Mouse (Mus musculus) small intestine, adult 2 months (tissue): ENCODE measurements at regions not wholly inside any gene's neighbourhood (a gene's known extent, or its start where the extent isn't known, plus 50 kb on each side); places are given as distances from the start of the nearest gene placed in this dataset.

Source experiments
- H3K27ac ChIP-seq: fragments of 200-500 bp; 2 replicates; pipeline ENCODE4 v1.5.1; 2012; ENCODE audit warnings: low read depth, low read length, control low read depth, inconsistent platforms; ENCODE audit not compliant: insufficient read depth
- H3K27me3 ChIP-seq: fragments of 200-500 bp; 2 replicates; pipeline ENCODE4 v1.6.1; 2012; ENCODE audit warnings: mild to moderate bottlenecking, moderate library complexity, low read length, inconsistent platforms; ENCODE audit not compliant: control insufficient read depth, insufficient read depth
- H3K36me3 ChIP-seq: fragments of 200-500 bp; 2 replicates; pipeline ENCODE4 v1.6.1; 2012; ENCODE audit warnings: mild to moderate bottlenecking, low read length, control low read depth, inconsistent platforms; ENCODE audit not compliant: control insufficient read depth, insufficient read depth
- H3K4me1 ChIP-seq: fragments of 200-500 bp; 2 replicates; pipeline ENCODE4 v1.6.1; 2012; ENCODE audit warnings: low read length, inconsistent platforms, mixed read lengths; ENCODE audit not compliant: control insufficient read depth, insufficient read depth, insufficient read length
- H3K4me3 ChIP-seq: fragments of 200-500 bp; 2 replicates; pipeline ENCODE4 v1.5.1; 2012; ENCODE audit warnings: low read depth, mild to moderate bottlenecking, control low read depth, inconsistent platforms, low read length, moderate library complexity
- CTCF ChIP-seq: fragments of 200-500 bp; IDR thresholded peaks from 2 replicates; pipeline ENCODE4 v1.5.1; 2012; ENCODE audit warnings: low read depth, mild to moderate bottlenecking, control low read depth, inconsistent platforms, low read length, moderate library complexity, mixed read lengths; ENCODE audit not compliant: insufficient replicate concordance, insufficient read length; ENCODE audit errors: extremely low read depth
- POLR2A ChIP-seq: fragments of 200-500 bp; IDR thresholded peaks from 2 replicates; pipeline ENCODE4 v1.6.1; 2012; ENCODE audit warnings: low read depth, mild to moderate bottlenecking, control low read depth, inconsistent platforms, low read length, moderate library complexity
- WGBS: fragments of 180-500 bp; shearing (Covaris S2); methylation state at CpG from one replicate; pipeline ENCODE4 v1.1.7; 2018; 5-methylcytosine and 5-hydroxymethylcytosine counted together

DNA sequence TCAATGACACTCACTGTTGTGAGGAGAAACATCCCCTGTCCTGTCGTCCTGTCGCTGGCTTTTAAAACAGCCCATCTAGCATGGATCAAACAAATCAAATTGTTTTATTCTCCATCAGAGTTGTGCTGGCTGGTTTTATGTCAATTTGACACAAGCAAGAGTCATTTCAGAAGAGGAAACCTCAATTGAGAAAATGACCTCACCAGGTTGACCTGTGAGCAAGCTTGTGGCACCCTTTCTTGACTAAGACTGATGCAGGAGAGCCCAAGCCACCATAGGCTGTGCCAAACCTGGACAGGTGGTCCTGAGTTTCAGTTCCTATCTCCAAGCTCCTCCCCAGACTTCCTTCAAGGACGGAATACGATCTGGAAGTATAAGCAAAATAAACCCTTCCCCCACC lies 313.0 kb upstream of the Spred2 start:
- H3K4me3 ChIP-seq: no peak overlapping the region
- WGBS: 79% methylated on average over 4 of the region's 4 CpGs
- TF ChIP-seq POLR2A (no peak), CTCF (no peak)
- no peaks in the 10 kb centered on the region for H3K36me3 ChIP-seq
- no peak overlapping the region for H3K27ac ChIP-seq
- H3K4me1 ChIP-seq: no peaks in the 10 kb centered on the region
- H3K27me3 ChIP-seq: no peaks in the 10 kb centered on the region

DNA sequence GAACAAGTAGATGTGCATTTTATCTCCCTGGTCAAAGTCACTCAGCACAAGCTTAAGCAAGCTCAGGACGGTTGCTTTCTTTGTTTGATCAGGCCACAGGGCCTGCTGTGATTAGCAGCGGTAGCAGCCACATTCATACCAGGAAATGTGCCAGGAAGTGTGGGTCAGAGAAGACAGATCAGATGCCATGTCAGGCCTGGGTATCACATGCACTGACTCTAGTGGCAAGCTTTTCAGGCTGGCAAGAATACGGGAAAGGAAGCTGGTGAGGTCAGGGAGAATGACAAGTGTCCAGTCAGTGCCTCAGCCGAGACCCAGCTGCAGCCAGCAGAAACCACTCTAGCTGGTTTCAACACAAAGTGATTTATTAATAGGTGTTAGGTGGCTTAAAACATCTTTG lies 307.7 kb upstream of the Spred2 start:
- no peak overlapping the region for H3K27ac ChIP-seq
- H3K4me1 ChIP-seq: no peaks in the 10 kb centered on the region
- H3K27me3 ChIP-seq: no peaks in the 10 kb centered on the region
- 46% methylated on average over 4 of the region's 4 CpGs for WGBS
- TF ChIP-seq POLR2A: no peak
- no peak for TF ChIP-seq CTCF
- H3K36me3 ChIP-seq: no peaks in the 10 kb centered on the region
- no peak overlapping the region for H3K4me3 ChIP-seq

DNA sequence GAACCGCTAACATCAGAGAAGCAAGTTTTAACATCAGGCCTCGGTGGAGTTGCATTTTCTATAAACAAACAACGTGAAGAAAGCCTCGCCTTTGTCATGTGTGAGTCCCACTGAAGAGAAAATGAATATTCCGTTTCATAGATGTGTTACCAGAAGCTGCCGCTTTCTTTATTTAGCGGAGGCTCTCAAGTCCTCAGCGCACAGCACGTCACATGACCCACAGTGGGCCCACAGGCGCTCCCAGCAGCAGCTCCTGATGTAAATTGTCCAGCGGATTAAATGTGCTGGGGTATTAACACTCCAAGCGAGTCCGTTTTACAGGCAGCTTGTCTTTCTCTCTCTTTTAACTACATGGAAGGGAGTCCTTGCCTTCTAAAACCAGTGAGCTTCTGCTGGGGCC lies 304.7 kb upstream of the Spred2 start:
- H3K4me3 ChIP-seq: no peak overlapping the region
- no peaks in the 10 kb centered on the region for H3K4me1 ChIP-seq
- 80% methylated on average over 13 of the region's 13 CpGs for WGBS

DNA sequence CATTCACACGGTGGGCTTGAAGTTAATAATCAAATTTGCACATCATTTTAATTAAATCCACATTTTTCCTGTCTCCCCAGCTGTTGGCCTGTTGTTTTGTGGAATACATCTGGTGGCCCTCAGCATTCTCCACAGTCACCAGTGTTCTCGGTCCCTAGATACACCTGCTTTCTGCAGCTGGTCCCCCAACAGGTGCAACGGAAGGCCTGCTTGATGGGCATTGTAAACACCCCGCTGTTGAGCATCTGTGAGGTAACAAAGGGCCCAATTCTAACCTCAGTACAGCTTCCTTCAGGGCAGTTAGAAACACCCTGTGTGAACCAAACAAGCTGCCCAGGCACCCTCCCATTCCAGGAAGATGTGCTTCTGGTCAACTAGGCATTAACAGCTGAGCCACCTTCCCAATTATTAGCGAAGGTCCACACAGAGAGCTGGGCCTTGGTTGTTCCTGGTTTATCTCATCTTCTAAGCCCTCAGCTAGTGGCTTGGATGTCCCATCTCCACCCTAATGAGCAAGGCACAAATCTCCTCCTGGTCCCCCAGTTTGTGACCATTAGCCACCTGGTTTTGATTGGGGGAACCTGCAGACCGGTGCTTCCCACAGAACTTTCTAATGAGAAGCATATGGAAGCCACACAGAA lies 293.0 kb upstream of the Spred2 start:
- no peak for TF ChIP-seq CTCF
- no peak for TF ChIP-seq POLR2A
- H3K27ac ChIP-seq: no peak overlapping the region
- no peaks in the 10 kb centered on the region for H3K36me3 ChIP-seq
- H3K4me3 ChIP-seq: no peak overlapping the region
- H3K4me1 ChIP-seq: no peaks in the 10 kb centered on the region
- WGBS: 91% methylated on average over 6 of the region's 6 CpGs
- no peaks in the 10 kb centered on the region for H3K27me3 ChIP-seq

More for the DNA sequence above, 304.7 kb upstream of the Spred2 start:
- no peak overlapping the region for H3K27ac ChIP-seq
- no peaks in the 10 kb centered on the region for H3K36me3 ChIP-seq
- TF ChIP-seq POLR2A (no peak), CTCF (no peak)
- no peaks in the 10 kb centered on the region for H3K27me3 ChIP-seq

DNA sequence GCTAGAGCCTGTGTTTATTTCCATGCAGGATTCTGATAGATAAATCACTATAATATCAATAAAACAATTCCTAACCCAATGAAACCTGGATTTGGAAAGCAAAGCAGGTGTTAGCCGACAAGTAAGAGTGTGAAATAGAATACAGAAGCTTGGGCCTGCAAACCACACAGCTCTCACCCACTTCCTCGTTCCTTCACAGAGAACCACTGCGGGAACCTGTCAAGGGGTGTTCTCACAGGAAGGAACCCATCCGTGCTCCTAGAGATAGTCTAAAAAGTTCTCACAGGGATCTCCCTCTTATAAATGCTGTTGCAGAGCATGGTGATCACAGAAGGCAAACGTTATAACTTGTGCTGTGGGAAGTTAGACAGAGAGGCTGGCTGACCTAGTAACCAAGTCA lies 291.7 kb upstream of the Spred2 start:
- no peaks in the 10 kb centered on the region for H3K27me3 ChIP-seq
- H3K27ac ChIP-seq: no peak overlapping the region
- H3K4me3 ChIP-seq: no peak overlapping the region
- H3K4me1 ChIP-seq: no peaks in the 10 kb centered on the region
- TF ChIP-seq POLR2A: no peak
- TF ChIP-seq CTCF: no peak
- 72% methylated on average over 5 of the region's 5 CpGs for WGBS
- H3K36me3 ChIP-seq: no peaks in the 10 kb centered on the region

DNA sequence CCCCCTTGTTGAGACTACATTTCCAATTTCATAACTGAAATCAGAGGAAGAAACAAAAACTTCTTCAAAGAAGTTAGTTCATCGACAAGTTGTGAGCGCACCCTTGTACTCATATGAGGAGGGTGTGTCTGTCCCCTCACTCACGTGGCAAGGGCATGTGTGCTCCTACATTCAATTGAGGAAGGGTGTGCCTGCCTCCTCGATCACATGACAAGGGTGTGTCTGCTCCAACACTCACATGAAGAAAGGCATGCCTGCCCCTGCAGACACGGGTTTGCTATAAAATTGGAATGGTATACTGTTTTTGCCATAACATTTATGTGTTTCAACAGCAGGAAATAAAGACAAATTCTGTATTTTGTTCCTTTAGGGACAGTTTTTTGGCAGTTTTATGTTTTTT lies 290.6 kb upstream of the Spred2 start:
- 60% methylated on average over 5 of the region's 5 CpGs for WGBS
- TF ChIP-seq CTCF: no peak
- TF ChIP-seq POLR2A: no peak

DNA sequence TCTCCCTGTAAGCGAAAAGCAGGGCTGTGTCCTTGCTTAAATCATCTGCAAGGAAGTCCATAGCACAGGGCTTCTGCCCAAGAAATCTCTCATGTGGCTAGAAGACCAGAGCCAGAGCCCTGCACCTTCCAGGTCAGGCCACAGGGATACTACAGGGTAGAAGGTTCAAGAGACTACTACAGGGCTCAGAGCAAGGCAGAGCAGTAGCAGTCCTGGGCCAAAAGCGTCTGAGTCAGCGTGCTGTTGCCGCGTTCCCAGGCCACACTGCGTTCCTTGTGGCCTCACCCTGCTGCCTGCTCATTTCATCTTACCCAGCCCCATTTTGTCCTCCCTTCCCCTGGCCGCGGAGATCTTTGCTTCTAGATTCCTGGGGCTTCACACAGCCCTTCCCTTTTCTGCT lies 283.0 kb upstream of the Spred2 start:
- Histone ChIP-seq H3K36me3 (no peaks in the 10 kb centered on the region), H3K27ac (no peak overlapping the region), H3K4me3 (no peak overlapping the region), H3K4me1 (no peaks in the 10 kb centered on the region), H3K27me3 (no peaks in the 10 kb centered on the region)
- WGBS: 70% methylated on average over 8 of the region's 8 CpGs
- TF ChIP-seq POLR2A (no peak), CTCF (no peak)

More for the DNA sequence above, 290.6 kb upstream of the Spred2 start:
- H3K27ac ChIP-seq: no peak overlapping the region
- no peaks in the 10 kb centered on the region for H3K36me3 ChIP-seq
- no peaks in the 10 kb centered on the region for H3K27me3 ChIP-seq
- H3K4me3 ChIP-seq: no peak overlapping the region
- no peaks in the 10 kb centered on the region for H3K4me1 ChIP-seq
